In the genomic region with DNA sequence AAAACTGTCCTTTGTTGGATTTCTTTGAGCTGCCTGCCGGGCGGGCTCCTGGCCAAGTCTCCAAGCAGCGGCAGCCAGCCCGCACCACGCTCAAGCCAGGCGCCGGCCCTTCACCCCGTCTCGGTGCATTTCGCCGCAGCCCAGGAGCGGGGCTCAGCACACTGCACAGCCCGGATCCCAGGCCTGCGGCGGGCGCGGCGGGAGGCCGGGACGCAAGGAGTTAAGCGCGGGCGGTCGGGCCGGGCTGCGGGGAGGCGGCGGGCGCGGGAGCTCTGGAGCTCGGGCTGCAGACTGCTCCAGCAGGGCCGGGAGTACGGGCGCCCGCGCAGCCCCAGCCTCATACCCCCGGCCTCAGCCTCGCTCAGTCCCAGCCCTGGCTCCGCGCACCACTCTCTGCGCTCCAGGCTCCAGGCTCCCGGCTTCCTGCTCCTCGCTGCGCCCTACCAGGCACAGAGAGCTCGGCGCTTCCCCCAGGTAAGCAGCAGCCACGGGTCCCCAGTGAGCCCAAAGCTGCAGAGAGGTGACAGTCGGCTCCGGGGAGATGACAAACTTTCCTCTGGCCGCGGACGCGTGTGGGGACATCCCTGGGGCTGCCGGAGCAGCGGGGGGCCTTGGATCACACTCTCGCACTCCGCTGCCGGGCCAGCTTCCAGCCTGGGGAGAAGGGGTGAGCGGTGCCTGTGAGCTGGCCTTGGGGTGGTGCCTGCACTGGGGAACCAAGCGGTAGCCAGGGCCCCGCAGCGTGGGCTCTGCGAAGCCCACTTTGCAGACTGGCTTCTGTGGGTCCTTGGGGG, we compare ENCODE assay signal across 9 mouse cellular contexts. TPM values are rescaled to one million over a fixed set of nuclear protein-coding genes. Genes with fewer than 3 reads are reported as not detected.
DNase-seq lines count a peak whose midpoint lies in the region; ATAC-seq and TF ChIP-seq lines count a peak whose summit lies in the region.
"Had no signal": no experiment of that assay in that cellular context is flagged by ENCODE, and none has a peak within 500 bp of the region (broad histone marks: within the 10 kb centered on the region; RNA-seq: fewer than 3 reads in every experiment).

No protein-coding gene starts in this region.

- peak; percentile 42; the same call in 1 of the 2 replicates for ATAC-seq in heart, embryonic 14.5 days (ENCODE audit: insufficient number of reproducible peaks, insufficient read depth, low FRiP score, low read depth)
- ATAC-seq in stomach, embryonic 15.5 days (ENCODE audit: insufficient read depth, low FRiP score, low read depth), result peak; percentile 56; the same call in 1 of the 2 replicates
- ATAC-seq in erythroid progenitor cell, adult 5-6 weeks (replicated peaks; ENCODE audit: low FRiP score, poor library complexity, severe bottlenecking), result no peak

- 2% methylated on average over 46 of the region's 63 CpGs for WGBS in heart, embryonic 14.5 days
- 2% methylated on average over 63 of the region's 63 CpGs for WGBS in midbrain, embryonic 10.5 days
- WGBS in stomach, embryonic 15.5 days, result 1% methylated on average over 59 of the region's 63 CpGs

- no peak for TF ChIP-seq CTCF in E14TG2a.4 (conservative IDR thresholded peaks at IDR 0.05; ENCODE audit: low read length)

- H3K27me3 ChIP-seq in E14TG2a.4 (ENCODE audit: insufficient read depth, low read length), result peaks cover 53% of the 10 kb centered on the region
- peaks cover 16% of the 10 kb centered on the region for H3K27me3 ChIP-seq in heart, embryonic 14.5 days (ENCODE audit: control insufficient read depth, insufficient read depth, low read length)
- H3K27me3 ChIP-seq in midbrain, embryonic 10.5 days (ENCODE audit: low read depth, poor library complexity, severe bottlenecking), result peaks cover 51% of the 10 kb centered on the region
- H3K27me3 ChIP-seq in stomach, embryonic 15.5 days (replicated peaks), result peaks cover 12% of the 10 kb centered on the region

- DNase-seq in Muller cell, postnatal 12 days (ENCODE audit: inconsistent ontology term), result peak; percentile 70
- DNase-seq in embryo, embryonic 11 days, result peak; percentile 75
- peak; percentile 62 to 79 for DNase-seq in layer of hippocampus, postnatal 10 days (ENCODE audit: low spot score in 2 of 2)
- peak; percentile 67 for DNase-seq in midbrain, embryonic 10.5 days (ENCODE audit: low spot score)

- no peaks in the 10 kb centered on the region for H3K36me3 ChIP-seq in E14TG2a.4 (ENCODE audit: insufficient read depth, low read length)
- no peaks in the 10 kb centered on the region for H3K36me3 ChIP-seq in heart, embryonic 14.5 days (ENCODE audit: control insufficient read depth, insufficient read depth, low read length)
- H3K36me3 ChIP-seq in midbrain, embryonic 10.5 days, result no peaks in the 10 kb centered on the region
- H3K36me3 ChIP-seq in stomach, embryonic 15.5 days, result no peaks in the 10 kb centered on the region

- peak overlapping the region in 1 of 2 experiments; percentile 42; a peak in 1 of 4 replicates for H3K27ac ChIP-seq in heart, embryonic 14.5 days (replicated peaks in 1 of 2; ENCODE audit: control insufficient read depth in 1 of 2, insufficient read depth in 1 of 2, low read depth in 2 of 2, low read length in 2 of 2)
- peak overlapping the region; percentile 86 for H3K27ac ChIP-seq in midbrain, embryonic 10.5 days (replicated peaks)
- H3K27ac ChIP-seq in stomach, embryonic 15.5 days, result peak overlapping the region; percentile 26; the same call in 1 of the 2 replicates

- H3K4me2 ChIP-seq in heart, embryonic 14.5 days (ENCODE audit: low read length), result peak overlapping the region; percentile 83
- H3K4me2 ChIP-seq in stomach, embryonic 15.5 days, result peak overlapping the region; percentile 59

- H3K4me1 ChIP-seq in E14TG2a.4 (replicated peaks; ENCODE audit: low read depth, low read length), result peaks cover 52% of the 10 kb centered on the region
- peaks cover 15 to 18% of the 10 kb centered on the region in 2 experiments for H3K4me1 ChIP-seq in heart, embryonic 14.5 days (ENCODE audit: control insufficient read depth in 2 of 2, insufficient read depth in 2 of 2, low read length in 2 of 2)
- H3K4me1 ChIP-seq in midbrain, embryonic 10.5 days, result peaks cover 51% of the 10 kb centered on the region
- 0 out of 2 replicates have a peak, but pooled peaks cover 6% of the 10 kb centered on the region for H3K4me1 ChIP-seq in stomach, embryonic 15.5 days

- peak overlapping the region; percentile 81 for H3K4me3 ChIP-seq in E14TG2a.4 (replicated peaks; ENCODE audit: low read length)
- peak overlapping the region; percentile 57 to 67 for H3K4me3 ChIP-seq in heart, embryonic 14.5 days (ENCODE audit: control insufficient read depth in 1 of 2, insufficient read depth in 1 of 2, low read depth in 1 of 2, low read length in 2 of 2)
- peak overlapping the region; percentile 76 for H3K4me3 ChIP-seq in midbrain, embryonic 10.5 days
- peak overlapping the region; percentile 52 for H3K4me3 ChIP-seq in stomach, embryonic 15.5 days (replicated peaks)
- H3K4me3 ChIP-seq: myocyte had no signal

- no peaks in the 10 kb centered on the region for H3K9me3 ChIP-seq in E14TG2a.4 (ENCODE audit: low read length)
- no peaks in the 10 kb centered on the region for H3K9me3 ChIP-seq in heart, embryonic 14.5 days (ENCODE audit: control insufficient read depth, low read length)
- no peaks in the 10 kb centered on the region for H3K9me3 ChIP-seq in midbrain, embryonic 10.5 days (replicated peaks)
- no peaks in the 10 kb centered on the region for H3K9me3 ChIP-seq in stomach, embryonic 15.5 days

- H3K9ac ChIP-seq in heart, embryonic 14.5 days (ENCODE audit: low read length), result peak overlapping the region; percentile 79
- peak overlapping the region; percentile 41 for H3K9ac ChIP-seq in stomach, embryonic 15.5 days

RNA-seq across cellular contexts. Expression of a gene that starts 0.5 kb away (rescaled TPM):
- polyA plus RNA-seq in heart, embryonic 14.5 days (2014; fragmentation: Nextera tagmentation; extraction: Ambion mirVana), result 2.2 and 2.8 TPM in 2 replicates
- total RNA-seq in layer of hippocampus, postnatal 10 days (2021), result 10 to 100 TPM; 58.0 to 63.4 TPM
- 9.2 and 11.8 TPM in 2 replicates for polyA plus RNA-seq in midbrain, embryonic 10.5 days (2016; fragmentation: Nextera tagmentation; extraction: Ambion mirVana)
- 6.5 and 7.5 TPM in 2 replicates for polyA plus RNA-seq in stomach, embryonic 15.5 days (2015; fragmentation: Nextera tagmentation; extraction: Ambion mirVana)
- not detected in 2 replicates for total RNA-seq in erythroid progenitor cell, adult 5-6 weeks (2015; ENCODE audit: low replicate concordance)
- total RNA-seq in erythroid progenitor cell, adult 5-6 weeks (2017; ENCODE audit: low replicate concordance), result not detected in 2 replicates
- polyA plus RNA-seq: myocyte had no signal
